Mouse (Mus musculus): ENCODE data around the gene Tcp10a.
A peak's percentile ranks its signal among the peaks of the same experiment; 100 is the strongest.
"Not testable (repeated sequence)": the region's sequence is repeated elsewhere in the genome, so short reads cannot be mapped to it uniquely, and the experiment has no call there.

Tcp10a gene

DNA sequence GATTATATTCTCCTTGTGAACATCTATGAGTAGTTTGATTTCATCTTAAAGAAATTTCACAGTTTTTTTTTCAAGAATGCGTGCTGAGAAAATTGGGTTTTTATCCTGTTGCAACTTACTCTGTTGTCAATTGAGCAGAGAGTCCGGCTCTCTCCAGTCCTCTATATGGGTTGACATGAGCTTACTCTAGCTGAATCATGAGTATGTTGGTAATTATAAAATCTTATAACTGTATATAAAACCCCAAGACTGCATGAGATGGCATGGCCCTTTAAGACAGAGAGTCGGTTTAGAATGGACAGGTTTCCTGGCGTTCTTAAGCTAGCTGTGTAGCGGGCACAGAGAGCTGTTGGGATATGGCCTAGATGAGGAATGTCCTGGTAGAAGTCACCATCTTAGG is at the start of gene Tcp10a:
TSS of gene Tcp10a (plus strand) at position 301 of the 400 bp plus-strand sequence.
- not testable (repeated sequence) for DNase-seq (ENCODE audit: low spot score)

DNA sequence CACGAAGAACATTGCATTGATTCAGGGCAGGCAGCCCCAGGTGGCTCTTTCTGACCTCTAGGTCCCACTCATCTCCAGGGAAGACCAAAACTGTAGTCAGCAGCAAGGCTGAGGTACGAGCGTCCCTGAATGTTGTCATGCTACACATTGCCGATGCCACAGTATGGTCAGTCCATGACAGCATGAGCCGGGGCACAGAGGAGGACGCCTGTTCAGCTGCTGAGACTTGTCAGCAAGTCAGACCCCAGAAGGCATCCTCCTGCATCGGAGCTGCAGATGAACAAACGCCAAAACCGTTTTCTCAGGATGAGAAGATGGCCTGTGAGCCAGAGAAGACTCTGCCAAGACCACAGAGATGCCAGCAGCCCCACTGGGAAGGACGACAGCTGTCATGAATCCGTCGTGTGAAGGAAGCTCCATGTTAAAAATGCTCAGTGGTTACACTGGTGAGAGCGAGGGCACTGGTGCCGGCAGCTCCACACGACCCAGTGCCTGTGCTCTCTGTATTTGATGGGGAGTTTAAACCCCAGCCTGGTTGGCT is 45.7 kb upstream of the Tcp10a start:
- no peak for DNase-seq (ENCODE audit: low spot score)

DNA sequence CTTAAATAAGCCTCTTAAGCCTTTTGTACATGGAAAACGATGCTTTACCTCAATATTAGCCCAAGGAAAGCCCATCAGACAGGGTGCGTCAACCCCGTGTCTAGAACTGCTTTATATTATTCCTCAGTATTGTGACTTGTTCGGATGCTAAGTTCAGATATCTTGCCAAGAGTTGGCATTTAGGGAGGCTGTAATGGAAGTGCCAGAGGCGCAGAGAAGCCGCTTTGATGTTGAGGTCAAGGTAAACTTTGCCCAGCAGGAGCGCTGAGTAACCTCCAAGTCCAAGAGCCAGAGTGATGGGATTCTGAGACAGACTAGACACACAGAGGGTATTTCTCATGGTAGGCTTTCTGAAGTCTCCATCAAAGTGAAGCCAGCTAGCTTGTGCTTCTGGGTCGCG is 45.2 kb upstream of the Tcp10a start:
- no peak for DNase-seq (ENCODE audit: low spot score)

DNA sequence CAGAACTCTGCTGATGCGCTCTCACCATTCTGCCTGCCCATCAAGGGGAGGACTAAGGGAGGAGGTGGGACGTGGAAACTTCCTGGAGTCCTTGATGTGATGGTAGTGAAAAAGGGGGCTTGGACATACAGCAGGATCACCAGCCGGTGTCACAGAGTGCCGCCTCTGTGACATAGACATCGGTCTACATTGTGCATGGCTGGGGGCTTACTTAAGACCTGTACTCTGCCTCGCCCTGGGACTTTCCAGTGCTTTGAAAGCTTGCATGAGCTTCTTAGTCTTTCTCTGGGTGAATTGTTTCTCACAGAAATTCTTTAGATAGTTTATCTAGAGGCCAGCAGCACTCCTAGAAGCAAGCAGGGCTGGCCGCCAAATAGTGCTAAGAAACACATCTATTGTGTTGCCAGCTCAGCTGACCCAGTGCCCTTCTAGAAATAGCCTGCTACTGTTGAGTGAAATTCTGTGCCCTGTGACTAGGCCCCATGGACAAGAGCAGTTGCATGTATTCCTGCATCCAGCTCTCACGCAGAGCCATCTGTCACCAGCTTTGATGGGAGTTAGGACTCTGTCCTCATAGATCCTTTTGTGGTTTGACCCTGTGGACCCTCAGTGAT is 40.0 kb upstream of the Tcp10a start:
- DNase-seq (ENCODE audit: low spot score), result no peak

DNA sequence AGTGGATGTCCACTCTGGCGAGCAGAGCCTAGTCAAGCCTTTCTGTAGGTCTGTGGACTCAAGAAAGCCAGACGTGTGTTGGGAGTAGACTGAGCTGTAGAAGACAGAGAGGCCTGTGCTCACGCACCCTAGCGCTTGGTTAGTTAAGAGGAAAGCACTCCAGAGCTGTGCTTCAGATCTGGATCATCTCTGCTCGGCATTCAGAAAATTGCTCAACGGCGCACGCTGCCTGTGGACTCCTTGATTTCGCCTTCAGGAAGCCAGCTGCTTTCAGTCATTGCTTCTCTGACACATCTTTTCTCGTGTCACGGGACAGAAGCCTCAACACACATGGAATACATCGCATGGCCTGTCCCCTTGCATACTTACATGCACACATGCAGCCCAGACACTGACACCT is 39.2 kb upstream of the Tcp10a start:
- no peak for DNase-seq (ENCODE audit: low spot score)

DNA sequence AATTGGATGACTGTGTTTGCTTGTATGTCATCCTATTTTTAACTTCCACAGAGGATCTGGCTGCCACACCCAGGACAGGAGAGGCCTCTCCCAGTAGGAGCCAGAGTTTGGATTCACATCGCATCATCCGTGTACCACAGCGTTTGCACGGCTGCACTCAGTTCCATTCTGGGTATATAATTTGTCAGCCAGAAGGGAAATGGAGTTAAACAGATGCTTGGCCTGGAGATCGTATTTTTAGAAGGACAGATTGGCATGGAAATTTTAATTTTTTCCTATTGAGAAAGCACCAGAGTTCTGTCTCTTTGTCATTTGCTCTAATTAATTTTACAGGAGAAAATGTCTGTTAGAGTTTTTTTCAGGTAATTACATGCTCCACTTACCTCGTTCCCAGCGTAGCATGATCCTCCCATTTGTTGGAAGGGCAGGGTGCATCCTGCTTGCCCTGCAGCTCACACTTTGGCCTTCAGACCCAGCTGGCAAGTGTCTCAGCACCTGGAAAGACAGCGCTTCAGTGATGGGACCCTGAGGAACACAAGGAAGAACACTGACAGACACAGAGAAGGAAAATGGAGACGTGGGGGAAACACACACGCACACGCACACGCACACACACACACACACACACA is 37.9 kb upstream of the Tcp10a start:
- DNase-seq (ENCODE audit: low spot score), result no peak

DNA sequence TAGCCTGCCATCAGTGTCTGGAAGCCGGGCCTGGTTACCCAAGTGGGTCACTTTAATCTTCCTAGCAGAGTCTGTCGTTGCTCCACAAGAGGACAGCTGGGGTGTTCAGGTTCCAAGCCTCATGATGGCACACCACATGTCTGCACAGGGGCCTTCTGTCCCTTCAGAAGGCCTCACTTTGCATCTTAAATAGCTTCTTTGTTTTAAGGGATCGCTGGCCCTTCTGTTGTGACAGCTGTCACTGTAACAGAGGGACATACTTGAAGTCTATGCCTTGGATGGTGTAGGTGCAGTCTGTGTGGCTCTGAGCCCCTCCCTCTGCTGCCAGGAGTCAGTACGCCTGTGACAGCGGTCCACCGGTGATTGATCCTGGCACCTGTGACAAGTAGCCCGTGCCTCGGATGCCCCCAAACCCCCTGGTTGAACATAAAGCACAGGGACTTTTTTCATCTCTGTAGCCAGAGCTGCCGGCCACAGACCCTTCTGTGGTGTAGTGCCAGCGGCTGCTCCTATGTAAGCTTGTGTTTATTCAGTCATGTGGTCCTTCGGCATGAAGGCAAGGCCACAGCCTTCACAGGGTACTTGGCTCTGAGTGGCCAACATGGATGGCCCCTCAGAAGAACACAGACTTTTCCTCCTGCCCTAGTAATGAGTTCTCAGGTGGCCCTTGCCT is 32.3 kb upstream of the Tcp10a start:
- DNase-seq (ENCODE audit: low spot score), result peak; percentile 3

DNA sequence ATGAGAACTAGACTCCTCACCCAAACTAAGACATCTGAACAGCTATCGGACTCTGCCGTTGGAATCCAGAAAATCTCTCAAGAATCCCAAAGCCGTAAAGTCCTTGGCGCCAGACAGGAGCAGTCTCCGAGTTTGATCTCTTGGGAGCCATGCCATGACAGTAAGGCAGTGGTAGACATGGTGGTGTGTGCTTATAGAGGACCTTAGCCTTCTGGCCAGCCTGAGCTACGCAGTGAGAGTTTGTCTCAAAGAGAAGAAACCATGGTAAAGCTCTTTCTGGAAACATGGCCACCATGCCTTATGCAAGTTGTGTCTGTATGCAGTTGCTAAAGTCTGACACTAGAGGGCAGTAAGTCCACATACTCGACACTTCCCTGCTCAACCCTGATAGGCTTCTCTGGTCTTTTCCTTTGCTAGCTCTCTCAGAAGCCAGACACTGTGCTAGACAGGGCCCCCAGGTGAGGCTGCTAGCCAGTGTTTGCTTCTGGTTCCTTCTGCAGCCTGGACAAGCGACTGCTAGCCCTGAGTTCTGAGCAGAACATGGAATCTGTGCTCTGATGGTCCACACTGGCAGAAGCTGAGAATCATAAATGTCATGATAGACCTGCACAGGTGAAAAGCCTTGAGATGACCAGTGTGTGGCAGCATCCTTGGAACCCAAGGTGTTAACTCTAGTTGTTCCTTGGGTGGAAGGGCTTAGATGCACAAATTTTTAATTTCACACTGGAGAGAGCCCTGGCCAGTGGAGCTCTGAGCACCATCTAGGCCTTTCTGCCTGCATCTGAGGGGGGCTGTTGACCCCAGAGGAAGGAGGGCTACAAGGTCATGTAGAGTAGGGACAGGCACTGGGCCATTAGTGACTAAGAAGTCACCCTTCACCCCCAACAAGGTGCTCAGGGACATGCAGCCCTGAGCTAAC is 17.9 kb upstream of the Tcp10a start:
- DNase-seq (ENCODE audit: low spot score), result not testable (repeated sequence)

DNA sequence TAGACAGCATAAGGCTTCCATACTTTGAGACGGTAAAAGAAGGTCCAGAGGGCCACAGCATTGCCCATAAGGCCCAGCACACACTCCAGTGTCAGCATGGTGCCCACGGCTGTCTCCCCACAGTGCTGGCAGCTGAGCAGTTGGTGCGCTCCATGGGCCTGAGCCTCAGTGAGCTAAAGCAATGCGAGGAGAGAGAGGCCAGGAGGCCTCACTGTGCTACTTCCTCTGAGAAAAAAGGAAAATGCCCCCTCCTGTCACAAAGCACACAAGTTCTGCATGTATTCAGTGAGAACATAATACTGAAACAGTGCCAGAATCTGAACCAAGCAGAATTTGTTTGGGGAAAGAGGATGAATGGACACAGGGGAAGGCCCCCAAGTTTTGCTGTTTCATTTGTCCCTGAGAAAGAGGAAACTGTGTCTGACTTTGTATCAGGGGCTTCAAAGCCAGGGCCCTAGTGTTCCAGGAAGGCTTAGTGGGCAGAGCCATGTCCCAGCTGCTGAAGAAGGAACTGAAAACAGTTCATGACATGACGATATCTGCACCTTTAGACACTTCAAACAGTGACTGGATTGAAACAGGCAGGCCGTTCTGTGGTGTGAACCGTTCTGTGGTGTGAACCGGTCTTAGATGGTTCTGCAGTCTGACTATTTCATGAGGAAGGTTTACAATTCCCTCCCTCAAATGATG is 8.6 kb upstream of the Tcp10a start:
- not testable (repeated sequence) for DNase-seq (ENCODE audit: low spot score)

DNA sequence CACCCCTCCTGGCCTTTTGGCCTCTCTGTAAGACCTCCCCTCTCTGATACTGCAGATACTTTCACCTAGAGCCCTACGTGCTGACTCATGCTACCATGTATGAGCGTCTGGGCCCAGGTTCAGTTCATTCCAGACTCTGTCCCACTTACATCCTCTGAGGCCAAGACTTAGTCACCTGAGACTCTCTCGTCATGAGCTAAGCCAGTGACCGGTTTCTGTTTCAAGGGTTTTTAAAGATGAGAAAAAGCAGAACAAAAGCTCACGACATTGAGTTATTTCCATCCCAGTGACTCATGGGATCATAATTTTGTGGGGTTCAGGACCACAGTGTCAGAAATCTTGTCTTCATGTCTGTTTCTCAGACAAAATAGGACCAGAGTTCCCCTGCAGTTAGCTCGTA is 4.7 kb upstream of the Tcp10a start:
- DNase-seq (ENCODE audit: low spot score), result not testable (repeated sequence)

DNA sequence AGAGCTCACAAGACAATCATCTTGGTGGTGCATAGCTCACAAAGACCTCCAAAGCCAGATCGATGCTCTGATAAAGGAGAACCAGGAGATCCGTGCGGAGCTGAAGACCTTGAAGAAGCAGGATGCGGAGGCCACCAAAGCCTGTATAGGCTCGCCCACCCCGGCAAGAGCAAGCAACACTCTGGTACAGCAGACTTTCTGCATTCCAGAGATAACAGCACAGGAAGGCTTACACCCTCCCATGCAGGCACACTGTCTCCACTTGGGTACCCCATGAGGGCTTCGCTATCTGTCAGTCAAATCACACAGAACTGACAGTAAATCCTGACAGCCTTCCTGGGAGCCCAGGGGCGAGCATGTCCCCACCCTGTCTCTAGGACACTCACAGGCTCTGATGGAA is 2.0 kb downstream of the Tcp10a start:
- DNase-seq (ENCODE audit: low spot score), result not testable (repeated sequence)

DNA sequence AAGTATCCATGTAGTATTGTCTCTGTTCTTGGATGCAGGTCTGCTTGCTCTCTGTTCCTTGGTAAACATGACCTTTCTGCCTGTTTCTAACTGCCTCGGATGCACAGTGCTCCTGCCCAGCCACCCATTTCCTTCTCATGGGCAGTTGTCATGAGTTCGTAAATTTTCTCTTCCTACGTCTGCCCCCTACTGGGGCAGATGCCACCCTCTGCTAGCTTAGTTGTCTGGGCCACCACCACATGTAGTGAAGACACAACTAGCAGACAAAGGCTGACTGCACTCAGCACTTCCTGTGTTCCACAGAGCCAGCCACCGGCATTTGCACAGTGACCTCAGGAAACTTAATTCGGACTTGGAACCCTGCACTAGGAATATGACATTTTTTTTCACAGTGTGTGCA is 8.3 kb downstream of the Tcp10a start:
- DNase-seq (ENCODE audit: low spot score), result not testable (repeated sequence)

DNA sequence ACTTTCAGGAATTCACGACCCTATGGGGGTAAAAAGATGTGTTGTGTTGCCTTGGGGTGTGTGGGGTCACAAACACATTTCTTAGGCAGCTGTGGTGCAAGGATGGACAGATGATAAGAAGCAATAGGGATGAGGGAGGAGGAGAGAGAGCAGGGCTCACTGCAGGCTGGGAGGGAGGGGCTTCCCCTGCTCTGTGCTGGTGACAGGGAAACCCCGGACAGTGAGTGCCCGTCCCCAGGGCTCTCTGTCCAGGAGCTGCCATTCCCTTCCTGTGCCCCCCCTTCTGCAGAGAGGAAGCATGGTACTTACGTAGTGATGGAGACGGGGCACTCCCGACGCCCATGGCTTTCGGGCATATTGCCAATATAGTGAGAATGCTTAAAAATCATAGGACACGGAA is 12.9 kb downstream of the Tcp10a start:
- DNase-seq (ENCODE audit: low spot score), result not testable (repeated sequence)

DNA sequence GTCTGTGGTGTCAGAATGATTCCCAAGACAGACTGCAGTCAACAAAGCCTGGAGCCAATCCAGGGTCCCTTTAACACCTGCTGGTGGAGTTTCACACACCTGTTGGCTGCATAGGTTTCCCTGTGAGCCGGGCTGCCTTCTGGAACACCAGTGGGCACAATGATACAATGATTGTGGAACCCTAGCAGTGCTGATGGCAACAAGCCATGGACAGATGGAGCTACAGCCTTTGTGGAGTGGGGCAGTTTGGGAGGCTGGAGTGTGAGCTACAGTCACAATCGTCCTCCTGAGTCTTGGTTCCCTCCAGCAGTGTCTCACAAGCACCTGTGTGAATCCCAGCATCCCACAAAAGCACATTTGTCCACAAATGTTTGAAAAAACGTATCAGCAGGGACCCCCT is 24.3 kb downstream of the Tcp10a start:
- DNase-seq (ENCODE audit: low spot score), result not testable (repeated sequence)

DNA sequence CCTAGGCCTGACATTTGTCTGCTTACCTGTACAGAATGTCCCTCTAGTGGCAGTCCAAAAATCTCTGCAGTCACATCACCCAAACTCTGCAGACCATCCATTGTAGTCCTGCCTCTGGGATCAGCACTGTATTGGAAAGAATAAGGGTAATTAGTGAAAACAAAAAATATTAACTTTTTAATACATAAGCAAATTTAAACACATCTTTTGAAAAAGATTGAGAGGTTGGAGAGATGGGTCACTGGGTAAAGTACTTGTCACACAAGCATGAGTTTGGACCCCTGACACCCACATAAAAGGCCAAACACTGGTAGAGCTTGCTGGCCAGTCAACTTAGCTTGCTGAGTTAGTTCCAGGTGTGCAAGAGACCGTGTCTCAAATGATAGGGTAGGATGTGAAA is 28.1 kb downstream of the Tcp10a start, which contains the start of gene Ttll2:
TSS of gene Ttll2 (minus strand) at position 101 of the 400 bp plus-strand sequence.
- not testable (repeated sequence) for DNase-seq (ENCODE audit: low spot score)

DNA sequence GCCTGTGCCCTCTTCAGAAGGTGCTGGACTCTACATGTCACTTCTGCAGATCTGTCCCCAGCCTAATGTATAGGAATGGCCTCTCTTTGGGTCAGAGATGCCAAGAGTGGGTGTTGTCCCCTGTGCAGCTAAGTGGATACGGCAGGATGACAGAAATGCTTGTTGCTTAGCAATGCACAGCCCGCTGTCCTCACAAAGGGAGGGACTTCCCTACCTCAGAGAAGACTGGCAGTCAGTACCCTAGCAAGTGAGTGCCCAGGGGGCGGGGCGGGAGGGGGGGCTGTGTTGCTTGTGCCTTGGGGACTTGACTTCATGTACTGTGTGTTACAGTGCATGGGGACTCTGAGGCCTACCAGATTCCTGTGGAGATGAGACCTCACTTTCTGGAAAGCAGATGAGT is 35.4 kb downstream of the Tcp10a start:
- DNase-seq (ENCODE audit: low spot score), result not testable (repeated sequence)

DNA sequence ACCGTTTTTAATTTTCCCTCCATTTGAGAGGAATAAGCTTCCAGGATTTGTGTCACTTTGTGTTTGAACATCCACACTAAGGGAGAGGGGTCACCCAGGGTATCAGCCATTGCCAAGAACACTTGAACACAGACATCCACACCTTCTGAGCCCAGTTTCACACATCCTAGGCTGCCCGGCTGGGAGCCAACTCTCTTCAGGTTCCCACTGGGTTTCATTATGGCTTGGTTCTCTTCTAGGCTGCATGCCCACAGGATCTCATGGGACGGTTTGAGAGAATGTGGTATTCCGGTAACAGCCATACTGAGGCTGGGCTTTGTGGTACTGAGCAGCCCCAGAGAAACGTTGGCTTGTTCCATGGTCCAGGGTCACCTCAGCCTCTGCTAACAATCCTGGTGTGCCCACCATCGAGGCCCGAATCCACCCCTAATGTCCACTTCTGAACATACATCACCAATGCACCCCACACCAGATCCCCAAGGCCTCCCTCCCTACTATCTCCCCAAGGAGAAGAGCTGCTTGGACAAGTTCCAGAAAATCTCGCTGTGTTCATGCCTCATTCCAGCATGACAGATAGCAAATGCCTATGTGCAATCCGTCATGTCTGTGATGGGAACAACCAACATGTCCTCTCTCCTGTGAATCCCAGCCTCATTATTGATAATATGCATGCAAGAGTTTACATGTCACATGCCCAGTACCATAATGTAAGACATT is 36.5 kb downstream of the Tcp10a start:
- not testable (repeated sequence) for DNase-seq (ENCODE audit: low spot score)

DNA sequence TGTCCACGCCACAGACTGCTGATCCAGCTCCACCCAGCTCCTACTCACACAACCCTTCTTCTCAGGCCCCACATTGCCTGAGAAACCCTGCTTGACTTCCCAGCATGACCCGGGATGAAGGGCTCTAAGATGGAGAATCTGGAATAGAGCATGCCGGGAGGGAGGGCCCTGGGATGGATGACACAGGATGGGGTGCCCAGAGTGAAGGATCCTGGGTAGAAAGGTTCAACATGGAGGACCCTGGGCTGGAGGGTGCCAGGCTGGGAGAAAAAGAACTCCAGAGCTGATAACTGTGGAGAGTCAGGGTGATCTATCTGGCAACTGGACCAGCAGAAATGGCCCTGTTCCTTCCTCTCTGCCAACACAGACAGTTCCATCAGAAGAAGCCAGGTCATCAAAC is 41.2 kb downstream of the Tcp10a start:
- not testable (repeated sequence) for DNase-seq (ENCODE audit: low spot score)

DNA sequence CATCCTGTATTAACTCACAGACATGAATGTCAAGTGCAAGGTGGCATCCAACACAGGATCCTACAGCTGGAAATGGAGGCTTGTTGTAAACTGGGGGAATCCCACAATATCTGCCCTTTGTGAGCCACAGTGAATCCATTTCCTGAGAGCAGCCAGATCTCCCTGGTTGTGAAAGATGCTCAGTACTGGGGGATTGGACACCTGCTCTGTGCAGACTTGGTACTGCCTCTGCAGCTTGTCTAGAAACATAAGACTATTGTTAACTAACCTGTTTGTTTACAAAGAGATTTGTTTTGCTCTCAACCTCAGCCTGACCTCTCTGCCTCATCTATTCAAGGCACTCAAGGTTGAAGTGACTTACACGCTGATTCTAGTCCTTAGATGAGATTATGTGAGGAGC is 41.8 kb downstream of the Tcp10a start:
- not testable (repeated sequence) for DNase-seq (ENCODE audit: low spot score)

DNA sequence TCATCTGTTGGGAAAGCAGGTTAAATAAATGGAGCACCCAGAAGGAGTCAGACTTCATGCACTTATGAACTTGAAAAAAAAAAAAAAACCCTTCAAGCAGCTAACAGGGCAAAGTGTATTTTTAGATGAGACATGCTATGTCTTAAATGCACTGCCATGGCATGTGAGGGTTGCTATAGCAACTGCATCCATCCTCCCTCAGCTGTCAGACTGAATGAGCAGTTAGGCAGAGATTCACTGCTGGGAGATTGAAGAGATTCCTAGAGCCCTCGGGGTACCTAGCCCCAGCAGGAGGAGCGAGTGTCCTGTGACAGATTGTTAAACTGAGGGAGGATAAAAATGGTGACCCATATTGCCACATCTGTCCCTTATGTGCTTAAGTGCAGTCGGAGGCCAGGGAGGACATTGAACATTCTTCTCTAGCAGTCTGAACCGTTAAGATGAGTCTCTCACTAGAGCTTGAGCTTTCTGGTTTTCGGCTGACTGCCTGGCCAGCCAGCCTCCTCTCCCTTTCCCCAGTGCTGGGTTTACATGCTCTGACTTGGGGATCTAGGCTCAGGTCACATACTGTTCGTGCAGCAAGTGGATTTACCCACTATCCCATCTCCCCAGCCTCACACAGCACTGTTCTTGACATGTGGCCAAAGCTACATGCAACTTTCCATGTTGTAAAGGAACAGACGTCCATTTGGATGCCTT is 42.4 kb downstream of the Tcp10a start:
- DNase-seq (ENCODE audit: low spot score), result not testable (repeated sequence)
